Mouse (Mus musculus): ENCODE results near the gene Loxl4.

Loxl4 gene

DNA sequence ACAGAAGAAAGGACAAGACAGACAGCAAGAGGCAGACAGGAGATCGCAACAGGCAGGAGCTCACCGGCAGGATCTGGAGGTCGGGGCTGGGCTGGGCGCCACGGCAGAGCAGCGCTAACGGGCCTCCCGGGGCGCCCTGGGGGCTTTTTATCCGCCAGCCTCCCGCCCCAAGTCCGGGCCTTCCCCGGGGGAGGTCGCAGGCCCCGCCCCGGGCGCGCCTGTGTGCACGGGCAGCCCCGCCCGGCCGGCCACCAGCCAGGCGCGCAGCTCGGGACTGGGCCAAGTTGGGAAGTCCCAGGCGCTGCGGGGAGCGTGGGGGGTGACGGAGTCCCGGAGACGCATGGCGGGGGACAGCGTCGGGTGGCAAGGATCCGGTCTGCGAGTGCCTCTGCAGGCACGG lies at the start of gene Loxl4:
Gene Loxl4 (minus strand): TSS at position 160 of the 400 bp plus-strand sequence.
- peak; percentile 28 for DNase-seq (ENCODE audit: low read depth, low spot score)

DNA sequence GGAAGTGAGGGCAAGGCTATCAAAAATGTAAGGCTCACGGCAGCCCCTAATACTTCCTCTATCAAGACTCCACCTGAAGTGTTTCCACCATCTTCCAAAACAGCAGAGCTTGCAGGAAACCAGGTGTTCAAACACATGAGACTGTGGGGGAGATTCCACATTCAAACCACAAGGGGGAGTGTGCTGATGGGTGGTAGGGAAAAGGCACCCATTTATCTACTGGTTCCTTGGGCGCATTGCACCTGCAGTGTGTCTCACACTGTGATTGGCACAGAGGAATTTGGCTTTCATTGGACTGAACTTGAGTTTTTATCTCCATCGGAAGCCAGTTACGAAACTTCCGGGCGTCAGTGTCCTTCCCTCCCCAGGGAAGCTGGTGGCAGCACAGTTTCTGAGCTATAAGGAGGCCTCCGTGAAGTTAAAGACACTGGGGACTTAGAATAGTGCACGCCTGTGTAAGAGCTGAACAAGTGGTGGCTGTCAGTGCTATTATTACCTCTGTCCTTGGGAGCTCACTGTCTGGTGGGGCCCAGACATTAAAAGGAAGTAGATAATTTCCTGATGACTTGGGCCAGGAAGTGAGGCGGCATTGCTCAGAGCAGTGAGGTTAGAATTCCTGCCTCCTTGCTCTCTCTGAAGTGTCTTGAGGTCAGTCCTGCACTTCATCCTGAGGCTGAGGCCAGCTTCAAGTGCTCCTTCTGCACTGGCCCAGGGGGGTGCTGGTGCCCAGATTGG lies 49.0 kb upstream of the Loxl4 start:
- DNase-seq (ENCODE audit: low read depth, low spot score), result peak; percentile 4

GRCm38 (mm10) chr19:42660244-42660565 lies 47.6 kb upstream of the Loxl4 start:
- DNase-seq (ENCODE audit: low read depth, low spot score), result no peak

GRCm38 (mm10) chr19:42659354-42660243 lies 47.0 kb upstream of the Loxl4 start:
- DNase-seq (ENCODE audit: low read depth, low spot score), result no peak

GRCm38 (mm10) chr19:42658435-42659135 lies 46.0 kb upstream of the Loxl4 start:
- DNase-seq (ENCODE audit: low read depth, low spot score), result no peak

GRCm38 (mm10) chr19:42657769-42658168 lies 45.2 kb upstream of the Loxl4 start:
- no peak for DNase-seq (ENCODE audit: low read depth, low spot score)

- no peak for DNase-seq (ENCODE audit: low read depth, low spot score)
These were observed 44.7 kb upstream of the Loxl4 start for GRCm38 (mm10) chr19:42657306-42657705.

- DNase-seq (ENCODE audit: low read depth, low spot score), result peak; percentile 23
These were observed 42.4 kb upstream of the Loxl4 start for GRCm38 (mm10) chr19:42655006-42655405.

- no peak for DNase-seq (ENCODE audit: low read depth, low spot score)
These were observed 40.5 kb upstream of the Loxl4 start for GRCm38 (mm10) chr19:42653091-42653490.

DNA sequence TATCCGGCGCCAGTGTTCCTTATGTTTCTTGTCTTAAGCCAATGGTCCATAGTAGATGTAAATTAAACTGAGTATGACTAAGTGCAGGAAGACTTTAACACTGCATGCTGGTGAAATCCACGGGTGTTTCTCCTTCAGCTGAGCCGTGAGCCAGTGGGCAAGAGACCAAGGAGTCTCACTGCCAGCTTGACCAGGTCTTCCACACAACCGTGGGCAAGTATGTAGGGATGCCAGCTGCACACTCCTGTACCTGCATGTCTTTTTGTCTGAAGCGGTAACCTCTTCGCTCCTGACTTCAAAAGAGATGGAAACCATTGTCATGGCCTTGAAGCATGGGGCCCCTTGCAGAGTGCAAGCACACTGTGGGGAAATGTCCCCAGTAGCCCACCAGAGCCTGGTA lies 39.8 kb upstream of the Loxl4 start:
- DNase-seq (ENCODE audit: low read depth, low spot score), result no peak

- no peak for DNase-seq (ENCODE audit: low read depth, low spot score)
These were observed 27.6 kb upstream of the Loxl4 start for GRCm38 (mm10) chr19:42640211-42640610.

GRCm38 (mm10) chr19:42639544-42639943 lies 26.9 kb upstream of the Loxl4 start:
- no peak for DNase-seq (ENCODE audit: low read depth, low spot score)

- DNase-seq (ENCODE audit: low read depth, low spot score), result no peak
These were observed 26.2 kb upstream of the Loxl4 start for GRCm38 (mm10) chr19:42638604-42639481.

- no peak for DNase-seq (ENCODE audit: low read depth, low spot score)
These were observed 24.0 kb upstream of the Loxl4 start for GRCm38 (mm10) chr19:42636631-42637030.

GRCm38 (mm10) chr19:42633650-42634049 lies 21.0 kb upstream of the Loxl4 start:
- DNase-seq (ENCODE audit: low read depth, low spot score), result no peak

GRCm38 (mm10) chr19:42632301-42632700 lies 19.7 kb upstream of the Loxl4 start:
- no peak for DNase-seq (ENCODE audit: low read depth, low spot score)

DNA sequence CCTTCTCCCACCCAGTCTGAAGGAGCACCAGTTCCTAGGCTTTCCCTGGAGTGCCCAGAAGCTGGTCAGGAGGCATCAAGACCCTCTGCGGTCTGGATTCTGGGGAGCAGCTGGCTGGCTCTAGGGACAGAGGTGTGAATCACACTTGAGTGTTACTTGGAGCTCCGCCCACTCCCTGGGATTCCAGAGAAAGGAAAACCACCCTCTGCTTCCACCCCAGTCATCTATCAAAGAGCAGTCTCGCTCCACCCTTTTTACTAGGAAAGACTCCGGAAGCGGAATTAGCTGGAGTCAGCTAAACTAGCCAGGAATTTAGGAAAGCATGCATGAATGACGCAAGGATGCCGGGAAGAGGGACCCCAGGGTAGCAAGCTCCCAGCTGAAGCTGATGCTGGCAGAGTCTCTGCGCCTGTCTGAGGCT lies 18.9 kb upstream of the Loxl4 start:
- DNase-seq (ENCODE audit: low read depth, low spot score), result no peak

DNA sequence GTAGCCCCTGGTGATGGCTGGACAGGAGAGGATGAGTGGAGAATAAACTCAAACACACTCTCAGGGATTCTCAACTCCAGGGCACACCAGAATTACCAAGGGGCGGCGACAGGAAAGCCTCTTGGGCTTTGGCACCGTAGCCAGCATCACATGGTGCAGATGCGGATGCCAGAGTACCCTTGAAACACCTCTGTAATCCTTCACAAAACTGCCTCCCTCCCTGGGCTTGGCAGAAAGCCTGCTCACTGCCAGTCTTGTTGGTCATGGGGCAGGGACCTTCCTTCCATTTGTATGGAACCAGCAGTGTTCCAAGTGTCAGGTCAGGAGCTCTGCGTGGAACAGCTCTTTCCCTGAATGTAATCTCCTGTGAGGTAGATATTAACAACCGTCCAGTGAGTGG lies 15.5 kb upstream of the Loxl4 start:
- no peak for DNase-seq (ENCODE audit: low read depth, low spot score)

- no peak for DNase-seq (ENCODE audit: low read depth, low spot score)
These were observed 1.1 kb upstream of the Loxl4 start for GRCm38 (mm10) chr19:42613647-42614225.

GRCm38 (mm10) chr19:42613116-42613515 lies 503 bp upstream of the Loxl4 start:
- no peak for DNase-seq (ENCODE audit: low read depth, low spot score)

- DNase-seq (ENCODE audit: low read depth, low spot score), result no peak
These were observed 867 bp downstream of the Loxl4 start for GRCm38 (mm10) chr19:42611746-42612145.

Measured in CD4-positive, CD25-positive, alpha-beta regulatory T cell, adult 2 months (primary cell).